Mouse (Mus musculus): ENCODE measurements around the gene Aspm.
"Not testable (repeated sequence)": the region's sequence is repeated elsewhere in the genome, so short reads cannot be mapped to it uniquely, and the experiment has no call there.

Aspm gene

GRCm38 (mm10) chr1:139454340-139455225 is at the start of gene Aspm:
TSS of gene Aspm (plus strand) at chr1:139454772.
- peak; percentile 80 to 85 for DNase-seq (ENCODE audit: low read depth in 1 of 2, low spot score in 2 of 2)

GRCm38 (mm10) chr1:139405766-139406165 is 48.8 kb upstream of the Aspm start:
- DNase-seq (ENCODE audit: low read depth in 1 of 2, low spot score in 2 of 2), result no peak

GRCm38 (mm10) chr1:139407701-139408100 is 46.9 kb upstream of the Aspm start:
- no peak for DNase-seq (ENCODE audit: low read depth in 1 of 2, low spot score in 2 of 2)

DNA sequence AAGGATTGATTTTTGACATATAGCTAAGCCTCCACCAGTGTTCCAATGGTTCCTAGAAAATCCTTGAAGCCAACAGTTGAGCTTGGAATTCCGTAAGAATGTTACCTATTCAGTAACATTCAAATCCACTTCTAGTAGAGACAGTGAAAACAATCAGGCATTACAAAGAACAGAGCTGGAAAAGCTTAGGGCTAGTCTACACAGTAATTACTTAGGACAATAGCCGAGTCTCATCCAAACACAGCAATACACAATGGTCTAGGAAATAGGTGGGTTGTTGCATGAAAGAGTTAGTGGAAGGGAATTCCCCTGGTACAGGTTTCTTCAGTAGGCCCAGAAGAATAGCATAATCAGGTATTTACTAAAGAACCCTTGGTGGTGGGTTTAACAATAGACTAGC is 42.2 kb upstream of the Aspm start:
- not testable (repeated sequence) for DNase-seq (ENCODE audit: low read depth in 1 of 2, low spot score in 2 of 2)

DNA sequence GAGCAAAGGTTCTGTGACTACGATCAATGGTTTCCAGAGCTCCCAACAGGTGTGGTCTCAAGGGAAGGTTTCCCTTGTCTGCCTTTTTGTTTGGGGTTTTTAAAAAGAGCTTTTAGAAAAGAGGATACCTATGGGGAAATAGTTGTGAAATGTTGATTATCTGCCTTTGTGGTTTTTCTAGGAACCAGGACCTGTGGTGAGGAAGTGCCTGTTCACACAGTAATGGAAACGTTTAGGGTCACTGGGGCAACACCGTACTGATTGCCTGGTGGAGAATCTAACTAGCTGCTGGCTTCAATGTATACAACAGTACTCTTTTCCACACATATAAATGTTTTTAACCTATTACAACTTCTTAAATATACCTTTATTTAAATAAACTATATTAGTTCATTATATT is 41.1 kb upstream of the Aspm start:
- DNase-seq (ENCODE audit: low read depth in 1 of 2, low spot score in 2 of 2), result no peak

GRCm38 (mm10) chr1:139421521-139421874 is 33.1 kb upstream of the Aspm start:
- DNase-seq (ENCODE audit: low read depth in 1 of 2, low spot score in 2 of 2), result no peak

- DNase-seq (ENCODE audit: low read depth in 1 of 2, low spot score in 2 of 2), result peak; percentile 67 to 82
These were observed 32.4 kb upstream of the Aspm start, which contains the start of gene Zbtb41 for GRCm38 (mm10) chr1:139421875-139422791. TSS of gene Zbtb41 (plus strand) at chr1:139422288.

GRCm38 (mm10) chr1:139422941-139423340 is 31.6 kb upstream of the Aspm start:
- DNase-seq (ENCODE audit: low read depth in 1 of 2, low spot score in 2 of 2), result no peak

DNA sequence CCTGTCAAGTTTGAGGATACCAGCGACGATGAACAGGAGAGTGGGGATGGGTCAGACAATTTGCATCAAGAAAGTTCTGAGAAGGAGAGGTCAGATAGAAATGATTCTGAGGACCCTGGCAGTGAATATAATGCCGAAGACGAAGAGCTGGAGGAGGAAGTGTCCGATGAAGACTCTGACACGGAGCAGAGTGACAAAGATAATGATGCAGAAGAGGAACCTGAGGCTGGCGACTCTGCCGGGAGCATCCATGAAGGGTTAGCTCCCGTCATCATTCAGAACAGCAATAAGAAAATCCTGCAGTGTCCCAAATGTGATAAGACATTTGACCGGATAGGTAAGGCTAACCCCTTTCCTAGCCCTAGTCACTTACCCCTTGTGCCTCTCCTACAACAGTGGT is 30.6 kb upstream of the Aspm start:
- no peak for DNase-seq (ENCODE audit: low read depth in 1 of 2, low spot score in 2 of 2)

DNA sequence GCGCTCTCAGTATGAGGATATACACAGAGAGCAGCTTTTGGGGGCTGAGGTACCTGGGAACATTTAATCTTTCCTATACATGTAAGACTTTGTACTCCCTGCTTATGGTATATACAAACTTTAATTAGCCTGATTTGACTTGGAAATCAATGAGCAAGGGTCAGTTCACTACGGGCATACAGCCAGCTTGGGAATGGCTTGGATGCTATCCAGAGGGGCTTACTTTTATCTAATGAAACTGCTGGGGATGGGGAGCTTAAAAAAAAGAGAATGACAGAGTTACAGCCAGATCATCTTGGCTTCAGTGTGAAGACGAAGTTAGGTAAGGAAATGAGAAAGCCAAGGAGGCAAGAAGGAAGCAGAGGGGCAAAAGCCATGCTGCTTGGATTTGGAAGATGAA is 29.6 kb upstream of the Aspm start:
- no peak for DNase-seq (ENCODE audit: low read depth in 1 of 2, low spot score in 2 of 2)

DNA sequence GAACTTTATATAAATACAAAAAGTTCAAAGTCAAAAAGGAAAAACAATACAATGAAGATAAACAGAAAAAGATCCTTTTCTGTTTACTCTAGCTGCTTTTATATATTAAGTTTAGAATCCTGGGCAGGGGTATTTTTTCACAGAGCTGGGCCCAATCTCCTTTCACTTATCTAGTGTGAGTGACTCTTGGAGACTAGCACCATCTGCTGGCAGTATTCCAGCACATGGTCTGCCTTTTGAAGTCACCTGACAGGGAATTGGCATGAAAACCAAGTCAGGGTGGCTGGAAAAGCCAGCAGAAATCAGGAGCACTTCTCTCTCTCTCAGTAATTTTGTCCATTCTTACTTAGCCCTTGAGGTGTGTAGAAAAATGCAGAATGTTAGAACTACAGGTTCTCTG is 16.2 kb upstream of the Aspm start:
- no peak for DNase-seq (ENCODE audit: low read depth in 1 of 2, low spot score in 2 of 2)

GRCm38 (mm10) chr1:139443103-139443502 is 11.5 kb upstream of the Aspm start:
- not testable (repeated sequence) for DNase-seq (ENCODE audit: low read depth in 1 of 2, low spot score in 2 of 2)

GRCm38 (mm10) chr1:139455226-139455869 is 776 bp downstream of the Aspm start:
- DNase-seq (ENCODE audit: low read depth in 1 of 2, low spot score in 2 of 2), result no peak

DNA sequence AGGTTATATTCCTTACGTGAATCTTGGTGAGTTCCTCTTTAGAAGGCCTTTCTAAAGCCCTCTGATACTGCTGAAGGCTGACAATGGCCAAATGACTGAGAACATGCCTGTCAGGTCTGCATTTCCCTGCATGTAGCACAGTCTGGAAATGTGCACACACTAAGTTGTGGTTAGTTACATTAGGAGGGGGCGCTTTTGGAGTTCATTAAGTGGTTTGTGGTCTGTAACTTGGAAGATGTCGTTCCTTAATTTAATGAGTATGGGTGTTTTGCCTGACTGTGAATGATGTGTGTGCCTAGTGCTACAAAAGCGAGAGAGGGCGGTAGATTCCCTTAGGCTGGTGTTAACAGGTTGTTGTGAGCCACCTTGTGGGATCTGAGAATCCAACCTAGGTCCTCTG is 6.2 kb downstream of the Aspm start:
- no peak for DNase-seq (ENCODE audit: low read depth in 1 of 2, low spot score in 2 of 2)

DNA sequence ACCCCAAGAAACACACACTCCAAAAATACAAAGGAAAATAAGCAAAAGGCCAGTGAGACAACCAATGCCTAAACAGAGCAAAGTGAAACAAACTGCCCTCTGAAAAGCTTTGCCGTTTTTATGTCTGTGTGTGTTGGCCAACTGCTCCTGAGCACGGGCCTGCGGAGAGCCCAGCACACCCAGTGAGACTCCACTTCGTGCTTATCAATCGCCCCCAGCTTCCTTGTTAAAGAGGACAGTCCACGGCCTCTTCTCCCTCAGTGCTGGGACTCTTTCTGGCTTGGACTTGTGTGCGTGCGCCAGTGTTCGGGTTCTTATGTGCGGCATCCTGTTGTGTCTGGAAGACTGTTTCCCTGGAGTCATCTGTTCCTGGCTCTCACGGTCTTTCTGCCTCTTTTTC is 11.4 kb downstream of the Aspm start:
- no peak for DNase-seq (ENCODE audit: low read depth in 1 of 2, low spot score in 2 of 2)

DNA sequence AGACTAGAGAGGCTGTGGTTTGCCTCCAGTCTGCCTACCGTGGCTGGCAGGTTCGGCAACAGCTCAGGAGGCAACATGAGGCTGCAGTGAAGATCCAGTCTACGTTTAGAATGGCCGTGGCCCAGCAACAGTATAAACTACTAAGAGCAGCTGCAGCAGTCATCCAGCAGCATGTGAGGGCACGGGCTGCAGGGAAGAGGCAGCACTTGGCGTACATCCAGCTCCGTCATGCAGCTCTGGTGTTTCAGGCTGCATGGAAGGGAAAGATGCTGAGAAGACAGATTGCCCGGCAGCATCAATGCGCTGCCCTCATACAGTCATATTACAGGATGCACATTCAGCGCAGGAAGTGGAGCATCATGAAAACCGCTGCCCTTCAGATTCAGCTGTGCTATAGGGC is 24.3 kb downstream of the Aspm start:
- no peak for DNase-seq (ENCODE audit: low read depth in 1 of 2, low spot score in 2 of 2)

- no peak for DNase-seq (ENCODE audit: low read depth in 1 of 2, low spot score in 2 of 2)
These were observed 25.7 kb downstream of the Aspm start for GRCm38 (mm10) chr1:139480246-139480645.

- no peak for DNase-seq (ENCODE audit: low read depth in 1 of 2, low spot score in 2 of 2)
These were observed 26.6 kb downstream of the Aspm start for GRCm38 (mm10) chr1:139481146-139481545.

DNA sequence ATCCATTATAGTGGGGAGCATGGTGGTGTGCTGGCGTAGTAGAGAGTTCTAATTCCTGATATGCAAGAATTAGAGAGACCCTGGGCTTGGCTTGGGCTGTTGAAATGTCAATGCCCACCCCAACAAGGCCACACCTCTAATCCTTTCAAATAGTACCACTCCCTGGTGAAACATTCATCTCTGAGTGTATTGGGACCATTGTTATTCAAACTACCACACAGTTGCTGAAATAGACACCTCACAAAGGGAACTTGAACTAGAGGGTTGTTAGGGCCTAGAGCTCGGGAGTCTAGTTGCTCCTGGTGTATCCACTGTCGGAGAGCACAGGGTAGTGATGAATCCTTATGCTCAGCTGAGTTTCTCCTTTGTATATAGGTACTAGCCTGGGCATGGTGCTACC is 40.1 kb downstream of the Aspm start:
- DNase-seq (ENCODE audit: low read depth in 1 of 2, low spot score in 2 of 2), result no peak

GRCm38 (mm10) chr1:139495408-139495807 is 40.8 kb downstream of the Aspm start:
- no peak for DNase-seq (ENCODE audit: low read depth in 1 of 2, low spot score in 2 of 2)

GRCm38 (mm10) chr1:139496212-139496611 is 41.6 kb downstream of the Aspm start:
- no peak for DNase-seq (ENCODE audit: low read depth in 1 of 2, low spot score in 2 of 2)

Measured in monocyte, adult 2 months (primary cell).